Mouse (Mus musculus): ENCODE measurements at regions not wholly inside any gene's neighbourhood (a gene's known extent, or its start where the extent isn't known, plus 50 kb on each side); places are given as distances from the start of the nearest gene placed in this dataset.

- TF ChIP-seq POLR2A (IDR thresholded peaks at IDR 0.05; ENCODE audit: extremely low read depth, insufficient read depth, low read length) (no peak), CTCF (IDR thresholded peaks at IDR 0.05; ENCODE audit: extremely low read depth, insufficient read depth, low read length) (no peak)
Measured at GRCm38 (mm10) chr8:127706051-127706835, 642.5 kb downstream of the Pard3 start.

Data from cortical plate, adult 2 months (tissue).